Mouse (Mus musculus) lung, embryonic 16.5 days (tissue): ENCODE data around the gene Sp140. TPM values are rescaled to one million over a fixed set of nuclear protein-coding genes. Genes with fewer than 3 reads are reported as not detected.
"Not testable (repeated sequence)": the region's sequence is repeated elsewhere in the genome, so short reads cannot be mapped to it uniquely, and the experiment has no call there.

Source experiments
- ATAC-seq: fragments of 200-750 bp; cut with Nextera tagmentation; 2 replicates; pipeline ENCODE4 v1.8.0; 2017; ENCODE audit warnings: low read depth, mild to moderate bottlenecking, moderate library complexity
- H3K27ac ChIP-seq: fragments of 300-500 bp; sonication (generic); 2 replicates; pipeline ENCODE4 v1.5.1; 2014; ENCODE audit warnings: mild to moderate bottlenecking, control low read depth, low read length
- H3K27me3 ChIP-seq: fragments of 300-500 bp; sonication (generic); 2 replicates; pipeline ENCODE4 v1.6.1; 2014; ENCODE audit warnings: low read depth, low read length, mixed read lengths; ENCODE audit not compliant: control insufficient read depth, insufficient read depth
- H3K36me3 ChIP-seq: fragments of 300-500 bp; sonication (generic); 2 replicates; pipeline ENCODE4 v1.6.1; 2014; ENCODE audit warnings: low read length; ENCODE audit not compliant: control insufficient read depth, insufficient read depth
- H3K4me1 ChIP-seq: fragments of 300-500 bp; sonication (generic); replicated peaks from 2 replicates; pipeline ENCODE4 v1.6.1; 2014; ENCODE audit warnings: low read length, mixed read lengths; ENCODE audit not compliant: control insufficient read depth, insufficient read depth
- H3K4me2 ChIP-seq: fragments of 300-500 bp; sonication (generic); 2 replicates; pipeline ENCODE4 v1.6.1; 2014; ENCODE audit warnings: low read depth, low read length, control low read depth
- H3K4me3 ChIP-seq: fragments of 300-500 bp; sonication (generic); 2 replicates; pipeline ENCODE4 v1.5.1; 2014; ENCODE audit warnings: mild to moderate bottlenecking, low read length, control low read depth
- H3K9ac ChIP-seq: fragments of 300-500 bp; sonication (generic); 2 replicates; pipeline ENCODE4 v1.6.1; 2014; ENCODE audit warnings: low read length, control low read depth
- H3K9me3 ChIP-seq: fragments of 300-500 bp; sonication (generic); 2 replicates; pipeline ENCODE4 v1.6.1; 2016; ENCODE audit warnings: low read length; ENCODE audit not compliant: control insufficient read depth
- WGBS: fragments of 180-500 bp; shearing (Covaris S2); extraction: QIAGEN DNeasy Blood & Tissue Kit; methylation state at CpG from one replicate; pipeline ENCODE4 v1.1.7; 2014; 5-methylcytosine and 5-hydroxymethylcytosine counted together
- polyA plus RNA-seq: library from polyadenylated mRNA; unstranded; fragments of >200 nt; fragmentation: Nextera tagmentation; extraction: Ambion mirVana; gene quantifications from 2 replicates; pipeline ENCODE4 v1.2.1, GENCODE M21; 2015

The Sp140 gene
- polyA plus RNA-seq, 1 experiment from 2014 or later: 1.9 TPM

GRCm38 (mm10) chr1:85618689-85619088, 18.5 kb downstream of the Sp140 start:
- H3K4me3 ChIP-seq, ATAC-seq, H3K9ac ChIP-seq, H3K4me2 ChIP-seq, H3K27ac ChIP-seq, H3K36me3 ChIP-seq, H3K27me3 ChIP-seq, H3K4me1 ChIP-seq, H3K9me3 ChIP-seq: not testable (repeated sequence)
- 29% methylated on average over 1 of the region's 1 CpGs for WGBS

- not testable (repeated sequence) for H3K27me3 ChIP-seq, H3K4me1 ChIP-seq, H3K9me3 ChIP-seq, H3K9ac ChIP-seq, ATAC-seq, H3K27ac ChIP-seq, H3K36me3 ChIP-seq, H3K4me2 ChIP-seq, H3K4me3 ChIP-seq
- WGBS: 43% methylated on average over 3 of the region's 3 CpGs
Measured at GRCm38 (mm10) chr1:85636936-85637335, 36.8 kb downstream of the Sp140 start.

GRCm38 (mm10) chr1:85638144-85638543, 38.0 kb downstream of the Sp140 start:
- H3K4me3 ChIP-seq, H3K27ac ChIP-seq, H3K9ac ChIP-seq, ATAC-seq, H3K4me2 ChIP-seq, H3K9me3 ChIP-seq, H3K27me3 ChIP-seq, H3K4me1 ChIP-seq, H3K36me3 ChIP-seq: not testable (repeated sequence)
- 72% methylated on average over 4 of the region's 4 CpGs for WGBS

- H3K9ac ChIP-seq, H3K4me3 ChIP-seq, H3K36me3 ChIP-seq, H3K4me2 ChIP-seq, H3K27me3 ChIP-seq, H3K4me1 ChIP-seq, ATAC-seq, H3K27ac ChIP-seq, H3K9me3 ChIP-seq: not testable (repeated sequence)
- WGBS: 35% methylated on average over 6 of the region's 6 CpGs
Measured at GRCm38 (mm10) chr1:85649881-85650280, 49.7 kb downstream of the Sp140 start, which contains the start of gene Sp100. Gene Sp100 (plus strand): TSS chr1:85649988.

GRCm38 (mm10) chr1:85650524-85650923, 50.3 kb downstream of the Sp140 start:
- H3K36me3 ChIP-seq, H3K4me1 ChIP-seq, H3K4me3 ChIP-seq, H3K9me3 ChIP-seq, H3K4me2 ChIP-seq, ATAC-seq, H3K9ac ChIP-seq, H3K27me3 ChIP-seq, H3K27ac ChIP-seq: not testable (repeated sequence)
- WGBS: 67% methylated on average over 3 of the region's 5 CpGs

- not testable (repeated sequence) for H3K36me3 ChIP-seq, H3K27me3 ChIP-seq, H3K4me2 ChIP-seq, H3K9ac ChIP-seq, H3K4me1 ChIP-seq, H3K4me3 ChIP-seq, ATAC-seq, H3K27ac ChIP-seq, H3K9me3 ChIP-seq
- WGBS: 76% methylated on average over 13 of the region's 13 CpGs
Measured at GRCm38 (mm10) chr1:85651770-85652275, 51.6 kb downstream of the Sp140 start.

GRCm38 (mm10) chr1:85657211-85657610, 57.0 kb downstream of the Sp140 start:
- not testable (repeated sequence) for H3K4me2 ChIP-seq, H3K27me3 ChIP-seq, ATAC-seq, H3K4me1 ChIP-seq, H3K9me3 ChIP-seq, H3K36me3 ChIP-seq, H3K4me3 ChIP-seq, H3K9ac ChIP-seq, H3K27ac ChIP-seq
- WGBS: 81% methylated on average over 2 of the region's 2 CpGs

GRCm38 (mm10) chr1:85664266-85664665, 64.1 kb downstream of the Sp140 start:
- Histone ChIP-seq H3K27ac (no peak overlapping the region), H3K9me3 (no peaks in the 10 kb centered on the region), H3K27me3 (no peaks in the 10 kb centered on the region), H3K4me3 (no peak overlapping the region), H3K36me3 (no peaks in the 10 kb centered on the region), H3K9ac (no peak overlapping the region), H3K4me1 (no peaks in the 10 kb centered on the region), H3K4me2 (no peak overlapping the region)
- no peak for ATAC-seq

- no peaks in the 10 kb centered on the region for H3K27me3 ChIP-seq
- no peak for ATAC-seq
Measured at GRCm38 (mm10) chr1:85680226-85680625, 80.0 kb downstream of the Sp140 start.

GRCm38 (mm10) chr1:85686666-85687065, 86.5 kb downstream of the Sp140 start:
- Histone ChIP-seq H3K4me3 (no peak overlapping the region), H3K9me3 (no peaks in the 10 kb centered on the region), H3K27ac (no peak overlapping the region), H3K4me1 (no peaks in the 10 kb centered on the region), H3K36me3 (no peaks in the 10 kb centered on the region), H3K27me3 (no peaks in the 10 kb centered on the region), H3K9ac (no peak overlapping the region), H3K4me2 (no peak overlapping the region)
- 40% methylated on average over 5 of the region's 5 CpGs for WGBS
- ATAC-seq: no peak

More at GRCm38 (mm10) chr1:85680226-85680625, 80.0 kb downstream of the Sp140 start:
- Histone ChIP-seq H3K4me1 (no peaks in the 10 kb centered on the region), H3K9me3 (no peaks in the 10 kb centered on the region), H3K9ac (no peak overlapping the region), H3K4me3 (no peak overlapping the region), H3K4me2 (no peak overlapping the region), H3K36me3 (no peaks in the 10 kb centered on the region), H3K27ac (no peak overlapping the region)
- 49% methylated on average over 4 of the region's 4 CpGs for WGBS
